Mouse (Mus musculus) testis, adult 10 weeks (tissue): Measurements from ENCODE around the gene Asah2. TPM values are rescaled to one million over a fixed set of nuclear protein-coding genes. Genes with fewer than 3 reads are reported as not detected.

Experiments used
- polyA plus RNA-seq: library from polyadenylated mRNA; stranded (reverse); fragments of 350-450 nt; fragmentation: Illumina TruSeq; extraction: RNeasy Lipid Tissue Mini Kit (QIAGEN cat#74804); gene quantifications from one replicate; pipeline ENCODE4 v1.2.3, GENCODE M21; 2014; ENCODE audit warnings: low read depth, low replicate concordance

Gene Asah2
- polyA plus RNA-seq: 7.2 TPM

DNA sequence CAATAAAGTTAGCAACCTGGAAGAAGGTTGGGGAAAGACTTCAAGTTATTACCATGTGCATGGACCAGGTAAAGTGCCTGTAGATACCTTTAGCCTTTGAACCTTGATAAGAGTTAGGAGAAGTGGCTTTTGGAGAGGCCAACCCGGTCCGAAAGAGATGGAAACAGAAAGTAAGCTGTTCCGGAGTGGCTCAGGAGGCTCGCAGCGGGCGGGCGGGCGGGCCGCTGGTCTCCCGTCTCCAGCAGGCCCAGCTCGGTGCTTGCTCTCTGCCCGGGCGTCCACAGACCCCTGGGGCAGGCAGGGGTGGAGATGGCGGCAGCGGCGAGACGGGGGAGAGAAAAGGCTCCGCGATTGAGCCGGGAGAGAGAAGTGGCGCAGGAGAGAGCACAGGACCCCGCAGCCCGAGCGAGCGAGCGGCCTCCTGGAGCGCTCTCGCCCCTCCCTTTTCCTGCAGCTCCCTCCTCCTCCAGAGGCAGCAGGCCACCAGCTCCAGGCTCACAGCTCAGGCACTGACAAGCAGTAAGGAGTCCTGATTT is at the start of gene Asah2:
Gene Asah2 (minus strand): TSS at position 441 of the 536 bp plus-strand sequence.

Other genes starting within 250 kb of the Asah2 start
- 3.3 TPM for gene A1cf, start 239.4 kb downstream of the Asah2 start, polyA plus RNA-seq